Mouse (Mus musculus) lung, embryonic 16.5 days (tissue): ENCODE measurements around the gene Slc39a8. TPM values are rescaled to one million over a fixed set of nuclear protein-coding genes. Genes with fewer than 3 reads are reported as not detected.

Source experiments
- ATAC-seq: fragments of 200-750 bp; cut with Nextera tagmentation; 2 replicates; pipeline ENCODE4 v1.8.0; 2017; ENCODE audit warnings: low read depth, mild to moderate bottlenecking, moderate library complexity
- H3K27ac ChIP-seq: fragments of 300-500 bp; sonication (generic); 2 replicates; pipeline ENCODE4 v1.5.1; 2014; ENCODE audit warnings: mild to moderate bottlenecking, control low read depth, low read length
- H3K27me3 ChIP-seq: fragments of 300-500 bp; sonication (generic); 2 replicates; pipeline ENCODE4 v1.6.1; 2014; ENCODE audit warnings: low read depth, low read length, mixed read lengths; ENCODE audit not compliant: control insufficient read depth, insufficient read depth
- H3K36me3 ChIP-seq: fragments of 300-500 bp; sonication (generic); 2 replicates; pipeline ENCODE4 v1.6.1; 2014; ENCODE audit warnings: low read length; ENCODE audit not compliant: control insufficient read depth, insufficient read depth
- H3K4me1 ChIP-seq: fragments of 300-500 bp; sonication (generic); replicated peaks from 2 replicates; pipeline ENCODE4 v1.6.1; 2014; ENCODE audit warnings: low read length, mixed read lengths; ENCODE audit not compliant: control insufficient read depth, insufficient read depth
- H3K4me2 ChIP-seq: fragments of 300-500 bp; sonication (generic); 2 replicates; pipeline ENCODE4 v1.6.1; 2014; ENCODE audit warnings: low read depth, low read length, control low read depth
- H3K4me3 ChIP-seq: fragments of 300-500 bp; sonication (generic); 2 replicates; pipeline ENCODE4 v1.5.1; 2014; ENCODE audit warnings: mild to moderate bottlenecking, low read length, control low read depth
- H3K9ac ChIP-seq: fragments of 300-500 bp; sonication (generic); 2 replicates; pipeline ENCODE4 v1.6.1; 2014; ENCODE audit warnings: low read length, control low read depth
- H3K9me3 ChIP-seq: fragments of 300-500 bp; sonication (generic); 2 replicates; pipeline ENCODE4 v1.6.1; 2016; ENCODE audit warnings: low read length; ENCODE audit not compliant: control insufficient read depth
- WGBS: fragments of 180-500 bp; shearing (Covaris S2); extraction: QIAGEN DNeasy Blood & Tissue Kit; methylation state at CpG from one replicate; pipeline ENCODE4 v1.1.7; 2014; 5-methylcytosine and 5-hydroxymethylcytosine counted together
- polyA plus RNA-seq: library from polyadenylated mRNA; unstranded; fragments of >200 nt; fragmentation: Nextera tagmentation; extraction: Ambion mirVana; gene quantifications from 2 replicates; pipeline ENCODE4 v1.2.1, GENCODE M21; 2015

Gene Slc39a8
- polyA plus RNA-seq, 1 experiment from 2014 or later, result 20.2 TPM

DNA sequence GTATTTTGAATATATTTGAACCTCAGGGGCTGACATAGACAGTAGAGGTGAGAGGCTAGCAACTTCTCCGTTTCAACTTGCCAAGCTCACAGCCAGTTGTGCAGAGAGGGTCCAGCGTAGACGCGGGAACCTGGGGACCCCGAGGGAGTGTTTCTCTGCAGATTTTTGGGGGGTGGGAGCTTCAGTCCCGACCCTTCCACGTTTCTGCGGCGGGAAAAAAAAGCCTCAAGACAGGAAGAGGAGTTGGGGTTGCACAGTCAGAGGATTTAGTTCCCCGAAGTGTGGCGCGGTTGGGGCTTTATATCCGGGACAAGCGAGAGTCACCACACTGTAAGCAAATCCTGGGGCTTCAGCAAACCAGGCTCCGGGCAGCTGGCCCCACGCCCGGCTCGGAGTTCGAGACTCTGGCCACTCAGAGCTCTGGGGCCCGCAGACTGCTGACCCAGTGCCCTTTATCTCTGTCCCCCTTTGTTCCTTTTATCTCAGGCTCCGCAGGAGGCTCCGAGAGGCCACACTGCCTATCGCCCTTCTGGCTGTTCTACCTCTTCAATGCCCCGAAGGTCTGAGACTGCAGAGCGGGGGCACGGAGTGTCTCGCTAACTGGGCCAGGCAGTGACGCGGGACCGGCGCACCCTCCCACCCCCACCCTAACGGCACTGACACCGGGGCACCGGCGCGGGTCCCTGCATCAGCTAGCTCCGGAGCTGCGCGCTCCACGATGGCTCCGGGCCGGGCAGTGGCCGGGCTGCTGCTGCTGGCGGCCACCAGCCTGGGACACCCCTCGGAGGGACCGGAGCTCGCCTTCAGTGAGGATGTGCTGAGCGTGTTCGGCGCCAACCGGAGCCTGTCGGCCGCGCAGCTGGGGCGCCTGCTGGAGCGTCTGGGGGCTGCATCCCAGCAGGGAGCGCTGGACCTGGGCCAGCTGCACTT is 940 bp downstream of the Slc39a8 start:
- H3K4me3 ChIP-seq, result peak overlapping the region; percentile 60
- H3K9ac ChIP-seq, result peak overlapping the region; percentile 71
- no peaks in the 10 kb centered on the region for H3K27me3 ChIP-seq
- H3K36me3 ChIP-seq, result no peaks in the 10 kb centered on the region
- H3K4me2 ChIP-seq, result peak overlapping the region; percentile 90
- no peaks in the 10 kb centered on the region for H3K9me3 ChIP-seq
- peak overlapping the region; percentile 83 for H3K27ac ChIP-seq
- peak; percentile 81 for ATAC-seq
- WGBS, result under 1% methylated on average over 43 of the region's 57 CpGs
- peaks cover 9% of the 10 kb centered on the region; the same call in 1 of the 2 replicates for H3K4me1 ChIP-seq

DNA sequence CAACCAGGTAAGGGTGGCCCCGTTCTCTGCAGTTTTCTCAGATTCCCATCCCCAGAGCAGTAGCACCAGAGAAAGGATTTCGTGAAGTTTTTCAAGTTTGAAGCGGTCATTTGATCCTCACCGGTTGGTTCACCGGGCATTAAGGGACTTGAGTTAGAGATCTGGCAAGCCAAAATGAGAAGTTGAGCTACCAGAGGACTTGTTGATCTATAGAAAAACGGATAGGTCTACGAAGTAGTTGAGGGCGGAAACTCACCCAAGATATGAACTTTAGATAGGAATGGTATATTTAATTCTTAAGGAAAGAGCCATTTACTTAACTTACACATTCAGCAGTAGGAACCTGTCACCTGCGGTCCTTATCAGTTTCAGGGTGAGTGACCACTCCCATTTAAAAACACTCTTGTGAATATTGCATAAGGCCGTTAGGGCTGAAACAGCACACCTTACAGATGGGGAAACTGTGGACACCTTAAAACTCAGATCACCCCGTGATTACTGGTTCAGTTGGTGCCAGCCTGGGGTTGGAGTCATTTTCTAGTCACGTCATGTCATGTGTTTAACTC is 1.7 kb downstream of the Slc39a8 start:
- Histone ChIP-seq H3K9me3 (no peaks in the 10 kb centered on the region), H3K4me3 (peak overlapping the region; percentile 60), H3K27ac (peak overlapping the region; percentile 83), H3K4me2 (peak overlapping the region; percentile 90), H3K27me3 (no peaks in the 10 kb centered on the region), H3K9ac (peak overlapping the region; percentile 71), H3K4me1 (peaks cover 9% of the 10 kb centered on the region; the same call in 1 of the 2 replicates), H3K36me3 (no peaks in the 10 kb centered on the region)
- no peak for ATAC-seq
- WGBS, result 12% methylated on average over 12 of the region's 12 CpGs

DNA sequence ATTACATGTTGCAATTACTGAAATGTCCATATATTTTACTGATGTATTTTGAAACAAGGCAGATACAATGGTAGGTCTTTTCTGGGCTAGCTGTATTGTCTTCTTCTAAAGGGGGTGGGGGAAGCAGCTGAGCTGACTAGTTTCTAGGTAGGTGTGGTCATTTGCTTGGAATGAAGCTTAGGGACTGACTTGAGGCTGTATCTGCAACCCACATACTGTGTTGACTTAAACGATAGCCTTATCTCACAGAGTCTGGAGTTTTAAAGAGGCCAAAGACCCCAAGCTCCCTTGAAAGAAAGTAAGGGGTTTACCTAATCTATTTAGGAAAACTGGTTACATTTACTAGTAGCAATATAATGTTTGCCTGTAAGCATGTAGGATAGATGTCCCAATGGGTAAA is 2.9 kb downstream of the Slc39a8 start:
- Histone ChIP-seq H3K27ac (no peak overlapping the region), H3K4me2 (peak overlapping the region; percentile 90), H3K36me3 (no peaks in the 10 kb centered on the region), H3K9me3 (no peaks in the 10 kb centered on the region), H3K4me1 (peaks cover 9% of the 10 kb centered on the region; the same call in 1 of the 2 replicates), H3K4me3 (no peak overlapping the region; the same call in 1 of the 2 replicates), H3K27me3 (no peaks in the 10 kb centered on the region), H3K9ac (no peak overlapping the region)
- 12% methylated on average over 1 of the region's 1 CpGs for WGBS
- ATAC-seq, result no peak

DNA sequence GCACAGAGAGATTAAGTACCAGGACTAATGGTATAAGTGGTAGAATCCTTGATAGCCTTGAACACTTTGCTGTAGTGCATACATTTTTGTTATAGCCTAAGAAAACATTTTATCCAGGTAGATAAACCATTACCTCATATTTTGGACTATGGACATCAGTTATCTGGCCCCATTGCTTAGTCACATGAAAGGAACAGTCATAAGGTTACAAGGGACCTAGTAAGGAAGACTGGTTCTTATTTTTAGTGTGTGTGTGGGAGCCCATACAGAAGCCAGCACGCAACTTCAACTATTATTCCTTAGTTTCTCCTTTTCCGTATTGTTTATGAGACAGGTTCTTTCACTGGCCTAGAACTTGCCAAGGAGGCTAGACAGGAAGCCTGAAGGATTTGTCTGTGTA is 7.4 kb downstream of the Slc39a8 start:
- Histone ChIP-seq H3K4me3 (no peak overlapping the region), H3K9ac (no peak overlapping the region), H3K4me1 (no peaks in the 10 kb centered on the region), H3K9me3 (no peaks in the 10 kb centered on the region), H3K27me3 (no peaks in the 10 kb centered on the region), H3K4me2 (no peak overlapping the region), H3K36me3 (no peaks in the 10 kb centered on the region), H3K27ac (no peak overlapping the region)
- ATAC-seq, result no peak
- WGBS, result 89% methylated on average over 2 of the region's 2 CpGs

DNA sequence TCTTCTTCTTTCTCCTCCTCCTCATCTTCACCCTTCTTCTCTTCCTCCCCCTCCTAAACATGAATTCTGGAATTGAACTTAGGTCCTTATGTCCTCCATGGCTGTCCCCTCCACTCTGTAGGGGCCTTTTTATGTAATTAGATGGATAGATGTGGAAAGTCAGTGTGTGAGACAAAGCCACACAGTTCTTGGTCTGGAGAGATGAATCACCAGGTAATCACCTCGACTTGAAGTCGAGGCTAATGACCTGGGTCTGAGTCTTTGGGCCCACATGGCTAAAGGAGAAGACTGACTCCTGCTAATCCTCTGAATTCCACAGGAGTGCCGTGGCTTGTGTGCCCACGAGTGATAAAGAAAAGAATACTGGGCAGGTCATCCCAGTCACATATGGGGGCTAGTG is 7.8 kb downstream of the Slc39a8 start:
- Histone ChIP-seq H3K36me3 (no peaks in the 10 kb centered on the region), H3K27ac (no peak overlapping the region), H3K27me3 (no peaks in the 10 kb centered on the region), H3K9me3 (no peaks in the 10 kb centered on the region), H3K9ac (no peak overlapping the region), H3K4me1 (no peaks in the 10 kb centered on the region), H3K4me2 (no peak overlapping the region), H3K4me3 (no peak overlapping the region)
- WGBS, result 66% methylated on average over 4 of the region's 4 CpGs
- ATAC-seq, result no peak

DNA sequence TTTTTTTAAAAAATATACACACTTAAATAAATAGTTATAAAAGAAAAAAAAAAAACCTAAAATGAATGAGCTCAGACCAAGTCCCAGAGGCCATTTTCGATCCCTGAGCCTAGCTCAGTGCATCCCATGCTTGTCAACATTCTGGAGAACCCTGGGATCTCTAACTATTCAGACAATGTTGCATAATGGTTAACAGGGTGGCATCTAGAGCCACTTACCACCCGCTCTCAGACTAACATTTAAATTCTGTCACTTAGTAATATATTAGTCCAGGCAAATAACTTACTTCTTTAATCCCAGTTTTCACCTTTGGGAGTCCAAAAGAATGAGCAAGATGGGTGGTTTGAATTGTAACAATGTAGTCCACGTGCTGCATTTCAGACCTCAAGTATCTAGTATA is 9.9 kb downstream of the Slc39a8 start:
- Histone ChIP-seq H3K4me3 (no peak overlapping the region), H3K27ac (no peak overlapping the region), H3K4me2 (no peak overlapping the region), H3K9ac (no peak overlapping the region), H3K4me1 (no peaks in the 10 kb centered on the region), H3K9me3 (no peaks in the 10 kb centered on the region), H3K36me3 (no peaks in the 10 kb centered on the region), H3K27me3 (no peaks in the 10 kb centered on the region)
- WGBS, result 79% methylated on average over 3 of the region's 3 CpGs
- no peak for ATAC-seq

DNA sequence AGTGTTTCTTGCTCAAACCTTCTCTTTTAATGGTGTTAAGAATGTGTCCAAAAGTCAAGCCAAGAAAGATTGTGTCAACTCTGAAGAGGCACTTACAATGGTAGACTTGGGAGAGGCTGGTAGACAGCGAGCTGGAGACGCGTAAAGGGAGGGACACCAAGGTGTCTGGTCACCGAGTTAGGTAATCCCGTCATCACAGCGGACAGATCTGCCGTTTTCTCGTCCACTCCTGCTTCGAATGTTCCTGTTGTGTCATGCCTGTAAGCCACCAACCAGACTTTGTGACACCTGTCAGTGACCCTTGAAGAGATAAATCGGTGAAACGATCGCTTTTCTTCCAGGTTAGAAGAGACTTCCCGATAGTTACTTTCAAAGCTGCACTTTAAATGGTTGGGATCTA is 14.5 kb downstream of the Slc39a8 start:
- H3K4me2 ChIP-seq, result no peak overlapping the region
- no peak overlapping the region for H3K4me3 ChIP-seq
- H3K4me1 ChIP-seq, result no peaks in the 10 kb centered on the region
- no peak overlapping the region for H3K9ac ChIP-seq
- ATAC-seq, result no peak
- no peaks in the 10 kb centered on the region for H3K36me3 ChIP-seq
- H3K9me3 ChIP-seq, result no peaks in the 10 kb centered on the region
- H3K27me3 ChIP-seq, result no peaks in the 10 kb centered on the region
- H3K27ac ChIP-seq, result no peak overlapping the region
- WGBS, result 92% methylated on average over 13 of the region's 13 CpGs

DNA sequence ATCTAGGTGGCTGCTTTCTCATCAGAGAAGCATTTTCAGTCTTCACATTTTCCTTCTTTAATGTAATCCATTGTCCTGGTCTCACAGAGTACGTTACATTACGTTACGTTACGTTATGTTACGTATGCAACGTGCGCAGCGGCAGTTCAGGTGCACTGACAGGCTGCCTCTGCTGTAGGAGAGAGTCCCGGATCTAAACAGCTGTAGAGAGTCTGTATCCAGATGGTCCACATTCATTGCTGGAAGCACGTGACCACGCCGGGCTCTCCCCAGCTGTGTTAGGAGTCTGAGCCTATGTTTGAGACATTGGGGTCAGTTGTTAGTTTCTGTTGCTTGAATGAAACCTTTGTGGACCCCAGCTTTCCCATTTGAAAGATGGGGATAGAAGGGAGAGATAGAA is 15.1 kb downstream of the Slc39a8 start:
- Histone ChIP-seq H3K4me1 (0 out of 2 replicates have a peak, but pooled peaks cover 2% of the 10 kb centered on the region), H3K4me3 (no peak overlapping the region), H3K27me3 (no peaks in the 10 kb centered on the region), H3K4me2 (no peak overlapping the region), H3K36me3 (no peaks in the 10 kb centered on the region), H3K27ac (no peak overlapping the region), H3K9me3 (no peaks in the 10 kb centered on the region), H3K9ac (no peak overlapping the region)
- ATAC-seq, result no peak
- WGBS, result 77% methylated on average over 12 of the region's 12 CpGs

DNA sequence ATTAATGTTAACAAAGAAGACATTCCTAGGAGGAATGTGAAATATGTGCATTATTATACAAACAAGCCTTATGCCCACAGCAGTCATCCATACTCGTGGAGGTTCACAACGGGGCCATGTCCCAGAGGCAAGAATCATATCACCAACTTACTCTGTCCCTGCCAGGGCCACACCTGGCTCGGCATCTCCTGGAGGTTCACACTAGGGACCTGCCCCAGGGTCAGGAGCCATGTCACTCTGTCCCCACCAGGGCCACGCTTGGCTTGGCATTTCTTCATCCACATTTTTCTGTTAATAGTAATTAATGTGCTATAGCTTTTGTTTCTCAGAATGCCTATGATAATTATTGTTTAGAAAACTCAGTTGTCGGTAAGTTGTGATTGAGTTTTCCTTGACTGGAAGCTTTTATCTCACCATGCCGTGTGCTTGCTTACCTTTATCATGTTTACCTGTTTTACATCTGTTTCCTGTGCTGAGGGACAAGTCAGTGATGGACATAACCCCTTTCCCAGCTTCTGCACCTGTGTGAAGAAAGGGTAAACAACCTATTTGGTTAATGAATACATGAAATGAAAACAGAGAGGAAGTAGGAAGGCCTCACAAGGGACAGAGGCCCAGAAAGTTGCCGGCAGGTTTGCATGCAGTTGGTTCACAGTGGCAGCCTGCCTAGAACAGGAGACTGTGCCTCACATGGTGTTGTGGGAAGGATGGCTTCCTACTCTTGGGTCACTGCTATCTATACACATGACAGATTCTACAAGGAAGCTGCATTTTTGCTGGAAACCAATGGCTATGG is 16.8 kb downstream of the Slc39a8 start:
- Histone ChIP-seq H3K9ac (no peak overlapping the region), H3K4me2 (no peak overlapping the region), H3K4me1 (peaks cover 7% of the 10 kb centered on the region; the same call in 1 of the 2 replicates), H3K27me3 (no peaks in the 10 kb centered on the region), H3K27ac (no peak overlapping the region), H3K4me3 (no peak overlapping the region), H3K36me3 (no peaks in the 10 kb centered on the region), H3K9me3 (no peaks in the 10 kb centered on the region)
- WGBS, result 39% methylated on average over 7 of the region's 7 CpGs
- no peak for ATAC-seq
